Mouse (Mus musculus) liver, adult 2 months (tissue): ENCODE results near the gene Tuft1.

Source experiments
- CTCF ChIP-seq: fragments of 200-500 bp; IDR thresholded peaks from 2 replicates; pipeline ENCODE4 v1.5.1; 2011; ENCODE audit warnings: low read depth, low read length, control low read depth
- POLR2A ChIP-seq: fragments of 200-500 bp; IDR thresholded peaks from 2 replicates; pipeline ENCODE4 v1.6.1; 2011; ENCODE audit warnings: low read length, control low read depth; ENCODE audit not compliant: insufficient read depth; ENCODE audit errors: extremely low read depth

DNA sequence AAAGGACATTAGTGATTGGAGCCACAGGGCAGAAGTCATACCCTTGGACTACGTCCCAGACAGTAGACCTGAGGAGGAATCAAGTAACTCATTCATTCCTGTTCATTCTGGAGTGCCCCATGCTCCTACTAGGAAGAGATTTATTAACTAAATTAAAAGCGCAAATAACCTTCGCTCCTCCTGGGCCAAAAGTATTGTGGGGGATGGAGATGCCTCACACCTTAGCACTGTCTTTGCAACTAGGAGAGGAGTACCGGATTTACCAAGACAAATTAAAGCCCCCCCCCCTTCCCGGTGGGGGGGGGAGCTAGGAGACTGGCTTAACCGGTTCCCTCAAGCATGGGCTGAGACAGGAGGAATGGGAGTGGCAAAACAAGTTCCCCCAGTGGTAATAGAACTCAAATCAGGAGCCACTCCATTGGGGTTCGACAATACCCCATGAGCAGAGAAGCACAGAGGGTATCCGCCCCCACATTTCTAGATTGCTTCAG, 20.7 kb upstream of the Tuft1 start:
- TF ChIP-seq CTCF = no peak
- TF ChIP-seq POLR2A = no peak
